Mouse (Mus musculus) 3134 (cell line): ENCODE results near the gene 1700001L19Rik.

Experiments
- DNase-seq: peaks from one replicate; pipeline ENCODE4 v3.0.0-alpha.2; 2011; ENCODE audit warnings: low spot score; ENCODE audit not compliant: insufficient read length; ENCODE audit errors: extremely low read depth

1700001L19Rik gene

GRCm38 (mm10) chr13:68605689-68606126 lies 8.5 kb downstream of the 1700001L19Rik start:
- peak; percentile 75 for DNase-seq

DNA sequence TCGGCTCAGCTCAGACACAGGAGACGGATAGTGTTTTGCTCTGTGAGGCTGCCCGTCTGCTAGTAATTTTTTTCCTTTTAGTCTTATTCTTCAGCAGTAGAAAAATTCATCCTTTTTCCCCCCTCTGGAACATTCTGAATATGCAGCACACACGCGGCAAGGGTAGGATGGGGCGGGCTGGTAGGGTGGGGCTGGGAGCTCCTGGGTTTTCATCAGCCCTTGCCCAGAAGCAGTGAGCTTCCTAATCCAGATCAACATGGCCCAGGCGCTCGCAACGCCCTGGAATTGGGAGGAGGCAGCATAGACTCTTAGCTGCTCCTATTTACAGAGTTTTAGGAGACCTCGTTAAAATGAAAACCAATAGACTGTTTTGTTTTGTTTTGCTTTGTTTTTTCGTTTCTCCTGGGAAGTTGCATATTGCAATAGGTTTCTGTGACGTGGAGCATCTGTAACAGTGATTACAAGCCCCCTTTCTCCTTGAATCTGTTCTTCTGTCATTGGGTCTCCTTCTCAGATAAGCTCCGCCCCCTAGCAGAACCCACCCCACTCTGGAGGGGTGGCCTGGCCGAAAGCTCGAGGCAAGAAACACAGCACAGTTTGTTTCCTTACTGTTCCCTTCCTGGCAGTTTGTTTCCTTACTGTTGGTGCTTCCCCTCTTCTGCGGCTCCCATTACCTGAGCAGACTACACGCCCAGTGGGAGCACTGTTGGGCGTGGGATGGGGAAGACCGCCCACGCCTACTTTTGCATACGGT lies 10.6 kb downstream of the 1700001L19Rik start:
- DNase-seq, result no peak

- no peak for DNase-seq
These were observed 25.6 kb downstream of the 1700001L19Rik start for GRCm38 (mm10) chr13:68622792-68623191.

DNA sequence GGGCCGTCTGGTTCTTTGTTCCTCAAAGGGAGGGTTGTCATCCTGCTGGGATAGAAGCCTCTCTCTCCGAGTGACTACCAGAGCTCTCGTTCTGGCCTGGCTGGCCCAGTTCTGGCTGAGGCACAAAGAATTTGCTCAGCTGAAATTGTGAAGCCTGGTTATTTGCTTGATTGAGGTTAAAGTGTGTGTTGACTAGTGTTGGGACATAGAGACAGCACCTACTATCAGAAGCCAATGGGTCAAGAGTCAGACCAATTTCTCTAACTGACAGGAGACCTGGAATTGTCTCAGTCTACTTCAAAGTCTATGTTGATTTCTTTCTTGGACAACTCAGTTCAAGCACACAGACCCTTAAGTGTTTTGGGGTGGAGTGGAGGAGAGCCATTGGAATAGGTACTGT lies 29.8 kb downstream of the 1700001L19Rik start:
- DNase-seq, result no peak

- no peak for DNase-seq
These were observed 45.6 kb downstream of the 1700001L19Rik start for GRCm38 (mm10) chr13:68642786-68643185.
